Mouse (Mus musculus) brain, embryonic 14.5 days (tissue): ENCODE data around the gene Gtf3a. TPM values are rescaled to one million over a fixed set of nuclear protein-coding genes. Genes with fewer than 3 reads are reported as not detected.
"Not testable (repeated sequence)": the region's sequence is repeated elsewhere in the genome, so short reads cannot be mapped to it uniquely, and the experiment has no call there.

Source experiments
- DNase-seq: peaks from one replicate; pipeline ENCODE4 v3.0.0-alpha.2; 2011; ENCODE audit warnings: low read depth
- CTCF ChIP-seq: fragments of 200-500 bp; IDR thresholded peaks from 2 replicates; pipeline ENCODE4 v1.5.1; 2012; ENCODE audit warnings: inconsistent platforms, mild to moderate bottlenecking, moderate library complexity, borderline replicate concordance; ENCODE audit not compliant: insufficient read depth, insufficient read length; ENCODE audit errors: extremely low read depth
- POLR2A ChIP-seq: fragments of 200-500 bp; IDR thresholded peaks from 2 replicates; pipeline ENCODE4 v1.6.1; 2012; ENCODE audit warnings: mild to moderate bottlenecking, inconsistent platforms, borderline replicate concordance; ENCODE audit not compliant: poor library complexity, insufficient read depth, insufficient read length, severe bottlenecking; ENCODE audit errors: extremely low read depth
- polyA plus RNA-seq: library from polyadenylated mRNA; depleted of rRNA; stranded (reverse); fragments of >200 nt; gene quantifications from 2 replicates; pipeline ENCODE4 v1.2.3, GENCODE M21; 2012; rRNA removed

Gene Gtf3a
- 79.6 and 88.5 TPM in 2 replicates for polyA plus RNA-seq

DNA sequence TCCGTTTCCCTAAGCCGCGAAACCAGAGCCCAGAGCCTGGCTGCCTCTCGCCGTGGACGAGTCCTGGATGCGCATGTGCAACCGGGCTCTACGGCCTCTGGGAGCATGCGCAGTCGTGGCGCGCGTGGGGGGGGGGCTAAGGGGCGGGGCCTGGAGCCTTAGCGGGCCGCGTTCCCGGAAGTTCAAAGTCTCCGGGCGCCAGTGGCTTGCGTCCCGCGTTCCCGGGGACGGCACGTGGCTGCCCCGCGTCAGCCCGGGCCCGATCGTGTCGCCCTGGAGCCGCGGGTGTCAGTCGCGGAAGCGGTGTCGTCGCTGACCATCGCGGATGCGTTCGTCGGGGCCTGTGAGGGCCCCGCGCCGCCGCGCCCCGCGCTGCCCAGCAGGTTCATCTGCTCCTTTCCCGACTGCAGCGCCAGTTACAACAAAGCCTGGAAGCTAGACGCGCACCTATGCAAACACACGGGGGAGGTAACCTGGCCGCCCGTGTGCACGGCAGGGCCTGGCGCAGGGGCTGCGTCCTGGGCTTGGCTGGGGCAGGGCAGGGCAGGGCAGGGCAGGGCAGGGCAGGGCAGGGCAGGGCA lies at the start of gene Gtf3a:
Gtf3a (plus strand) TSS at position 150 of the 581 bp plus-strand sequence.
- peak; percentile 82 for TF ChIP-seq POLR2A
- TF ChIP-seq CTCF, result no peak
- DNase-seq, result peak; percentile 96

DNA sequence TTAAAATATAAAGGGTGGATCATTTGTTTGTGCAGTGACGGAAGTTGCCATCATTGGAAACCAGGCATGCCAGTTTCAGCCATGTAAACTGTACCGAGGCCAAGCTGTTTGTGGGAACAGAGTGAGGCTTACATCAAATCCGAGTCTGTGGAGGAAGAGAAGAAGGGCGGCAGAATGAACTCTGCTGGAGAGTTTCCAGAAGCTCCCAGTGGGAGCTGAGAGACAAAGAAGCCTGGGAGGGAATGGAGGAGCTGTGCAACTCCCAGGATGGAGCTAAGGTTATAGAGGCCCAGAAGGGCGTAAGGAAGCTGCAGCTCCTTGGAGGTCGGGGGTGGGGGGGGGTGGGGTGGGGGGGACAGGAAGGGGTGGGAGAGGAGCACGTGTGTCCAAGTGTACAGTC lies 48.1 kb upstream of the Gtf3a start:
- TF ChIP-seq CTCF, result no peak
- no peak for TF ChIP-seq POLR2A
- peak; percentile 52 for DNase-seq

DNA sequence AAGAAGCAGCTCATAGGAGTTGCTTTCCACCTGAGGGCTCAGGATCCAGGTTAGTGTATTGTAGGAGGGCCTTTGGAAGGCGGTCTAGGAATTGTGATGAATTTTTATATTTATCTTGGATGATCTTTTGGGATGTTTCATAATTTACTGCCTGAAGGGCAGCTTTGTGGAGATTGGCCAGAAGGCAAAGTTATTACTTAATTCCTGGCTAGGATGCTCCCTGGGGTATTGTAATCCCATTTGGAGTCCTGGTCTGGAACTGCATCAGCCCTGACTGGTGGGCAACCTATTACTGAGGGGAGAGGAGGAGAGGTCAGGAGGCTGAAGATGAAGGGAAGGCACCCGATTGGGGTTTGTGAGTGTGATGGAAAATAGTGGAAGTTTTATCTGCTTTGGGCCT lies 47.0 kb upstream of the Gtf3a start:
- DNase-seq, result no peak
- no peak for TF ChIP-seq POLR2A

DNA sequence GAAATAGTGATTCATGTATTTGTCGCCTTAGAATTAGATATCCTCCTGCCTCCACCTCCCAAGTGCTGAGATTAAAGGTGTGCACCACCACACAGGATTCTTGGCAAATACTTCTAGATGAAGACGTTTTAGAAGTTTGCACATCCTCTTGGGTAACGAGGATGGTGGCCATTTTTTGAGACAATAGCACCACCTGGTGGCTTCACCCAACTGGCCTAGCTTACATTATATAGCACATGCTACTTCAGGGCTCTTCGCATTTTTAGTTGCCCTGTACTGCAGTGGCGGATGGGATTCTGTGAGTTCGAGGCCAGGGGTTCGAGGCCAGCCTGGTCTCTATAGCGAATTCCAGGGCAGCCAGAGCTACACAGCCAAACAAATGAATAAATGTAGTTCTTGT lies 44.1 kb upstream of the Gtf3a start:
- TF ChIP-seq POLR2A (no peak), CTCF (peak; percentile 72; the same call in 1 of the 2 replicates)
- DNase-seq, result peak; percentile 88

DNA sequence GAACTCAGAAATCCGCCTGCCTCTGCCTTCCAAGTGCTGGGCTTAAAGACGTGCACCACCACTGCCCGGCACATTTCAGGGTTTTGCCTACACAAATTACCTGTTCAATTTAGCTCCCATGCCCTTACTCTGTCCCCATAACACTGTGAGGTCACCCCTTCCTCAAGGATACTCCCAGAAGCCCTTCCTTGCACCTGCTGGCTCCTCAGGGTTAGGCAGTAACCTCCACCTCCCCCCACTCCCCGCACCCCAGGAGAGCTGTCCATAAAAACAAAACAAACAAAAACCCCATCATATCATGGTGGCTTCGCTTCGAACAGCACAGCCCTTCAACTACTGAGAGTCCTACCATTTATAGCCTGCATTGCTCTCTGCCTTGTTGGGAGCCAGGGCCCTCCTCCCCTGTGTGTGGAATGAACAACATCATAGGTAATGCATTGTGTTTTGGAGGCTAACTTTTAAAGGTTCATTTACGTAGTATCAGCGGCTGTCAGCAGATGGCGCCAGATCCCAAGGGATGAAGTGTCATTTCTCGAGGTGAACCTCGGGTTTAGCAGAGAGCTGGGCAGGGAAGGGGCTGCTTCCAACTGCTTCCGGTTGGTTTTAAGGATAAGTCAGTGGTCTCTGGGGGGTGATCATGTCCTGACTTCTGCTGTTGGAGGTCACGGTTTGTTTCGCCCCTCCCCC lies 42.8 kb upstream of the Gtf3a start:
- DNase-seq, result peak; percentile 79
- TF ChIP-seq POLR2A, result no peak
- TF ChIP-seq CTCF, result peak; percentile 91

DNA sequence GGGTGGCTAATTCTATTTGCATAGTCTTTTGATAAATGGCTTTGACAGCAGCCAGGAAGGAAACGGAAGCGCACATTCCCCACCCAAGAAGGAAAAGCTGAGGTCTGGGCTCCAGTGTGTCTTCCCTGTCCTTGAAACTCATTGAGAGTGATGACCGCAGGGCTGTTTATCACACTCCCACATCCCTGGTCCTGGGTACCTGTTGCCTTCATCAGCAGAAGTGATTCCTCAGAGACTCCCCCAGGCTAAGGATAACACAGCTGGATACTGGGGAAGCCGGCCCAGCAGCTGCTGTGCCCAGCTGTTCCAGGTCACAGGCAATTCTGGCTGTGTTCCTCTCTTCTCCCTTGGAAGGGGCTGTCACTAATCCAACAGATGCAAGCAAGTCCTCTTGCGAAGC lies 40.9 kb upstream of the Gtf3a start:
- no peak for DNase-seq
- TF ChIP-seq POLR2A (no peak), CTCF (no peak)

DNA sequence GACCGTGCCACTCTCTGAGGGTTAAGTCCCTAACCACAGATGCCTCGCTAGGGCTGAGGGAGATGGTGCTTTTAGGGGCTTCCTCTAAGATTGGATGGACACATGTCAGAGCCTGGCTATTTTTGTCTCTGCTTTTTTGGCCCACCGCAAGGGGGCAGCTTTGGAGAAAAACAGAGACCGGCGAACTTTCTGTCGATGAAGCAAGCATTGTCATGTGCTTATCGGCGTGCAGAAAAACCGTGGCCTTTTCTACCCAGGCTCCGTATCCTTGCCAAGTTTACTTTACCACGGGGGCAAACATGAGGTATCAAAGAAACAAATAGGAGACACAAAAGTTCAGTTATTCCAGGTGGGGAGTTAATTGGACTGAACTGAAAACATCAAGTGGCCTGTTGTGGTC lies 39.8 kb upstream of the Gtf3a start:
- peak; percentile 45; the same call in 1 of the 2 replicates for TF ChIP-seq CTCF
- TF ChIP-seq POLR2A, result no peak
- no peak for DNase-seq

DNA sequence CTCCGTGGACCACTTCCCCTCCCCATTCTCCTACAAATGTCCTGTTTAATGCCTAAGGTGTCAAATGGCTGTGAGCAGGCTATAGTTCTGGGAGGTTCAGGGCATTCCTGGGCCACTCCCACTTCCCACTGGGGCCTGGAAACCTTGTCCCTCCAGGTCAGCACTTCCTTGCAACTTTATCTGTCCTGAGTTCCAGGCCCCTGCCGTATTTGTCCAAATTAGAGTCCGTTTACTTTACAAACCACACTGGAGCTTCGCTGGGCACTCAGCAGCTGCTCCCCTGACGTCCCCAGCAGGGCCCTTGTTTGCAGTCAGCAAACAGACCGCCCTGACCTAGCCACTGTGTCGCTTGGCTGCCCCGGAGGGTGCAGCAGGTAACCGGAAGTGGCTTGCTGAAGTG lies 36.3 kb upstream of the Gtf3a start:
- no peak for DNase-seq
- TF ChIP-seq CTCF, result no peak
- TF ChIP-seq POLR2A, result no peak

DNA sequence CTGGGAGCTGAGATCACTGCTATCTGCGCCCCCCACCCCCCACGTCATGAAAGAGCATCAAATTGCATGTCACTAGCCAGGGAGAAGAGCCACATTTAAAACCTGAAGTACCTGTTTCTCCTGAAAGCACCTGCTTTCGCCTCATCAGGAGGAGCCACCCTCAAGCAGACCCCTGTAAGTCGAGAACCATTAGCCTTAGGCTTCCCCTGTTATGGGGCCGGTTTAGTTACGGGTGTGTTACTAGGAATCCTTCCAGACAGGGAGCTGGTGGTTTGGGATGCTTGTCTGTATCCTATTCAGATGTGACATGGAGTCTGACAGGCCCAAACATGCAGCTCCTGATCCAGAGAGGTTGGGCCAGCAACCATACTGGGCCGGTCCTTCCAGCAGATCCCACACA lies 35.1 kb upstream of the Gtf3a start:
- no peak for DNase-seq
- TF ChIP-seq POLR2A (no peak), CTCF (no peak)

DNA sequence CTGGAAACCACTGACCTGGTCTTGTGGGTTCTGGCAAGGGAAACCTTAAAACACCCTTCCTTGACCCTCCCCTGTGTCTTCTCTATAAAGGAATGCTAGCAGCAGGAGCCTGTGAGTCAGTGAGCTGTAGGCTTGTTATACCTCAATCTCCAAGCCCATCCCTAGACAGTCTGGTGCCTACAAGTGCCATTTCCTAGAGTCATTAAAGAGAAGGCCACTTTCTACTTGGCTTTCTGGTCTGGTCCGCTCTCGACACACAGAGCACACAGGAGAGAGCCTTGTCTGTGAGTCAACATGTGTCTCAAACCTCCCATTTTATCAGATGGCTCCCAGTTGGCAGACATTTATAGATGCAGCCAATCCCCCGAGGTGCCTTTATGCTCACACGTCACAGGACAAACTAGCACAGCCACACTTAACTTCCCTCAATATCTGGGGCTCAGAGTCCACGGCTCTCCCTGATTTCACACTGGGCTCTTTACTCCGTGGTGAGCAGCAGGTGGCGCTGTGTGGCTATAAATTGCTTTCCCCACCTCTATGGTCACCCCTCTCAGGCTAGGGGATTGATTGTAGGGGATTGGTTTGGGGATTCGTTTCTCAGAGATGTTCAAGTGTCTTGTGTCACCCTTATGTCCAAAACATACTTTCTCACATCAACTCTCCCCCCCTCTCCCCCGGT lies 34.2 kb upstream of the Gtf3a start:
- peak; percentile 68 for DNase-seq
- TF ChIP-seq CTCF (peak; percentile 89), POLR2A (no peak)

DNA sequence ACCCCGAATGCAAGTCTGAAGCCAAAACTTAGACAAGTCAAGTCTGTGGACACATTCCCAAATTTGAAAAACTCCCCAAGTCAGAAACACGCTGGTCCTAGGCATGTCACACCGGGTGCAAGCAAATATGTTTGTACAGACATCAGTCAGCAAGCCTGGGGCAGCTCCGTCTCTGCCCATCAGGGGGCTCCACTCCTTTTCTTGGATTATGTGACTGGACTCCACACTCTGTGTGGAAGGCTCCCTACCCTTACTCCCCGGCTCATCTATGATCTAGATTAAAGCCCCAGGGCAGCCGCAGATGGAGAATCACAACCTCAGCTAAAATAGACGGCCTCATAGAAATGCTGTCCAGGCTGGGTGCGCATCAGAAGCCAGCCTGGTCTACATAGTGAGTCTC lies 32.2 kb upstream of the Gtf3a start:
- TF ChIP-seq POLR2A (no peak), CTCF (peak; percentile 11; the same call in 1 of the 2 replicates)
- no peak for DNase-seq

DNA sequence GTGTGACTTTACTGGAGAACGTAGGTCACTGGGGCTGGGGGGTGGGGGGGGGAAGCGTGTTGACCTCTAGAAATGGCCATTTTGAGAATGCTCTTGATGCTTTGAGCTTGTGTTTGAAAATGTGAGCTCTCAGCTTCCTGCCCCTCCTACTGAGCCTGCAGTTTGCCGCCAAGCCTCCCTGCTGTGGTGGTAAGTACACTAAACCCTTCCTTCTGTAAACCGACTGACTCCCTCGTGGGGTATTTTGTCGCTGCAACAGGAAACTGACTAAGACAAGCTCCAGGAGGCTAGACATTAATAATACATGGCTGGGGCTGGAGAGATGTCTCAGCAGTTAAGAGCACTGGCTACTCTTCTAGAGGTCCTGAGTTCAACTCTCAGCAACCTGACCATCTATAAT lies 31.7 kb upstream of the Gtf3a start:
- no peak for TF ChIP-seq POLR2A
- TF ChIP-seq CTCF, result no peak
- DNase-seq, result no peak

DNA sequence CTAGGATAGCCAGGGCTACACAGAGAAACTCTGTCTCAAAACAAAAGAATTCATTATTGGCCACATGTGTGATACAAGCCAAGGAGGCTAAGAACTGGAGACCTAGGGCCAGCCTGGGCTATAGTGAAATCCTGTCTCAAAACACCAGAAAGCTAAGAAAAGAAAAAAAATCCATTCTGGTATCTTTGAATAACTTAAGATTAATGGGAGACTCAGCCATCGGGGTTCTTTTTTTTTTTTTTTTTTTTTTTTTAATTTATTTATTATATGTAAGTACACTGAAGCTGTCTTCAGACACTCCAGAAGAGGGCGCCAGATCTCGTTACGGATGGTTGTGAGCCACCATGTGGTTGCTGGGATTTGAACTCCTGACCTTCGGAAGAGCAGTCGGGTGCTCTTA lies 31.1 kb upstream of the Gtf3a start:
- not testable (repeated sequence) for DNase-seq
